Mouse (Mus musculus) left cerebral cortex, postnatal 36 days (tissue): ENCODE results near the gene Cdk17. TPM values are rescaled to one million over a fixed set of nuclear protein-coding genes. Genes with fewer than 3 reads are reported as not detected.
A peak's percentile ranks its signal among the peaks of the same experiment; 100 is the strongest.

Experiments used
- DNase-seq, 2 experiments: peaks; one replicate each; pipeline ENCODE4 v3.0.0; 2021 to 2022; ENCODE audit warnings: low spot score in 2 of 2, mixed read lengths in 1 of 2
- intact Hi-C: fragments of 180-260 bp; cut with DNase I; formaldehyde crosslinking; loops from one replicate; pipeline ENCODE4 v1.15.1; 2025
- total RNA-seq, 2 experiments: library from RNA; stranded (reverse); gene quantifications; 2 replicates each; pipeline ENCODE4 v1.2.3; 2021

Cdk17 gene
- total RNA-seq, 2 experiments from 2014 or later, result 234 to 248 TPM

DNA sequence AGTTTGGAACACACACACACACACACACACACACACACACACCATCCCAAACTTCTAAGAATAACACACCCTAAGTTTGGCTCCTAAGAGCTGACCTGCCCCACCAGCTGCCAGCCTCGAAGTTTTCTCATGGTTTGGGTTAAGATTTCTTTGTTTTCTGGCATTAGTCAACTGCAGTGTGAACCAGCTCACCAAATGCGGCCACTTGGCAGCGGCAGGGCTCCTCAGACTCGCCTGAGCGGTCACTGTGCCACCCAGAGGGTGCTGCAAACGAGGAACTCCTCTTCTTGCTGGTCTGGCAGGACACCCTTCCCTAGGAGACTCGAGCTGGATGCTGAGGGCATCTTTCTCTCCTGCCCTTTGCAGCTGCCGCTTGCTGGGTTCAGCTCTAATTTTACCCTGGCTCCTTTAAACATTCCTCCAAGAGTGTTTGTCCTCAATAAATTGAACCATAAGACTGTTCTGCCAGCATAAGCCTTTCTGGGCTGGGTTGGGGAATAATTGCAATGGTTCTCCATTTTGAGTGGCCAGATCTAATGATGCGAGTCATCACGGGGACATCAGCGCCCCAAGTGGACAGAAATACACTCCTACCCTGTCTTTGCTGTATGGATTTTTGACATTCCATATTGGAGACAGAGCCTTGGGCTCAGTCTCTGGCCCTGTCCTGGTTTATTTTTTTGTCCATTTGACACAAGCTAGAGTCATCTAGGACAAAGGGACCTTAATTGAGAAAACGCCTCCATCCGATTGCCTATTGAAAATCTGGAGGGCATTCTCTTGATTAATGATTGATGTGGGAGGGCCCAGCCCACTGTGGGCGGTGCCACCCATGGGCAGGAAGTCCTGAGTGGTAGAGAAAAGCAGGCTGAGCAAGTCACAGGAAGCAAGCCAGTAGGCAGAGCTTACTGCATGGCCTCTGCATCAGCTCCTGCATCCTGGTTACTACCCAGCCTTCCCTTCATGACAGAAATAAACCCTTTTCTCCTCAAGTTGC, 112.6 kb downstream of the Cdk17 start:
- intact Hi-C loops, result loop anchor here (10.0 kb wide), 1 partner anchor 198 kb away; no protein-coding TSS in a partner anchor
- no peak for DNase-seq

- intact Hi-C loops, result loop anchor here (2.0 to 10.0 kb wide), 2 partner anchors 13 to 199 kb away; no protein-coding TSS in a partner anchor
- no peak for DNase-seq
These were observed 113.6 kb downstream of the Cdk17 start for GRCm38 (mm10) chr10:93274277-93274696.

DNA sequence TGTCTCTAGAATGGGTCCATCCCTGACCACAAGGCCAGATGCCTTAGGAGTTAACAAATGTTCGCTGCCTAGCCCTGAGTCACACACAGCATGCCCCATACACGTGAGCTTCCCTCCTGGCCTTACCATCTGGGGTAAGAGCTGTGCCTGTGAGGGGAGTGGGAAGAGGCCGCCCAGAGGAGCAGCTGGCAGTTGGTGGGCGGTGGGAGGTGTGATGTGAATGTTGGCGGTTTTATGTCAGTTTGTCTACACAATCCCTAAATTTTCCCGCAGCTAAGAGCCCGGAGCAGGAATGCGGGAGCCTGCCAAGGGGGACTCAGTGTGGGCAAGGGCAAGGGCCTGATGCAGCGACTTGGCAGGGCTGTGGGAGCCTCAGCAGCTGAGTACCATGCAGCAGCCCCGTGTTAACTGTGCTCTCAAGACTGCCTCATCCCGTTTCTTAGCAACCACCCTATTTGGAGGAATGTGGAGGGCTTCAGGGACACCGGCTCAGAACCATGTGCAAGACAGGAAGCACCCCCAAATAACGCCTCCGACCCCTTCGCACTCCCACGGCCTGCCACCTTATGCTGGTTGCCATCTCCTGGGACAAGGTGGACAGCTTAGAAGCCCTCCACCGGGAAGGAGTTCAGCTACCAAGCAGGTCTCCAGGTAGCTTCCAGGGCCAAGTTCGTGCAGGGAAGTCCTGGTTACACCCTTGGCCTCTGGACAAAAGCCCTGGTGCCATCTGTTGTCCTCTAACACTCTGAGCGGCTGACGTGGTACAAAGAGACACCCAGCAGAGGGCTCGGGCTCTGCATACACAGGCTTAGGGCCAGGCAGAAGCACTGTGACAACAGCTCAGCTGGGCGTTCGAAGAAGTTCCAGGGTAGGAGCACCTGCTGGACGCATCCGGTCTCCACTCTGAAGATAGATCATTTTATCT, 114.8 kb downstream of the Cdk17 start:
- intact Hi-C loops, result loop anchor here (2.0 to 10.0 kb wide), 3 partner anchors 15 to 201 kb away; partner anchors contain the start of gene Cdk17
- peak; percentile 93 to 94 for DNase-seq

DNA sequence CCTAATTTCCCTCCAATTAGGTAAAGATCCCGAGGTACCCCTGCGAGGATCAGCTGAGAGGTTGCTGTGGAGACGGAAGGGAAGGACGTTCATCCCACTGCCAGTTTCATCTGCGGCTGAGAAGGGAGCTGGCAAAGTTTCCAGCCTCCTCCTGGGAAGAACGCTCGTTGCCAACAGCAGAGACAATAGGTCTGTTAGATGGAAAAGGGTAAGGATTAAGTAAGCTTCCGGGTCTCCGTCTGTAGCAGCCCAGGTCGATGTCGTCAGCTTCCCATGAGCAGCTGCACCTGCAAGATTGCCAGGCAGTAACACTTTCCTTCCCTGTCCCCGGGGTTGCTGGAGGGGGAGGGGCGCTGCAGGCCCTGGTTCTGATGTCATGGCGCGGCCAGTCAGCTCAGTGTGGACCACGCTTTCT, 115.7 kb downstream of the Cdk17 start:
- intact Hi-C loops, result loop anchor here (2.0 to 10.0 kb wide), 2 partner anchors 116 to 202 kb away; partner anchors contain the start of gene Cdk17
- DNase-seq, result peak; percentile 72 to 78

DNA sequence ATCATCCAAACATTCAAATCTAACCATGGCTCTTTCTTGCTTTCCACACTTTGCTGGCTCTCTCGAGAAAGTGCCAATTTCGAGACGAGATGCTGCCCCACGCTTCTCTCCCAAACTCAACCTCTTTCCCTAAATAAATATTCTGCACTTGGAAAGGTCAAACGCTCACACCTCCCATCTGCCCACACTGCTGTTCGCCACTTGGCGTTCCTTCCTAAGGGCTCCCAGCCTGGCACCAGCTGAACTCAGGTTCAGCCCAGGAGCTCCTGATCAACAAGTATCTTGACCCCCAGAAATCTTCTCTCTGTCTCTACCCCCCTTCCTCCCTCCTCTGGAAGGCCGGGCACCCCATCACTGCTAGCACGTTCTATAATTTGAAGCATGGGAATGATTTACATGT, 116.2 kb downstream of the Cdk17 start:
- intact Hi-C loops, result loop anchor here (2.0 to 10.0 kb wide), 2 partner anchors 116 to 202 kb away; partner anchors contain the start of gene Cdk17
- no peak for DNase-seq

DNA sequence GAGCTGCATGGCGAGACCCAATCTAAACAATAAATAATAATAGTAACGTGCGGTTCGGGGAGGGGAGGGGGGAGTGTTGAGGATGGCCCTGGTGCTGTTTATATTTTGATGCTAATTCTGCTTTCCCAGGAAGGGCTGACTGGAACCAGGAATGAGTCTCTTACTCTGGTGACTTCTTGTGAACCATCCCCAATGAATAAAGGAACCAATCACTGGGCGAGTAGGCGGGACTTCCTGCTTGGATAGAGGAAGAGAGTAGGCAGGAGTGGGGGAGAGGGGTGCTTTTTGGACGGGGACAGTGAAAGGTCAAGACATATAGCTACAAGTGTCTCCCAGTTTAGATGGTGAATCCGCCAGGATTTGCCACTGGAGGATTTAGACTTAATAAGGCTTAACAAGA, 117.7 kb downstream of the Cdk17 start:
- no peak for DNase-seq
- intact Hi-C loops, result loop anchor here (10.0 kb wide), 1 partner anchor 204 kb away; no protein-coding TSS in a partner anchor

DNA sequence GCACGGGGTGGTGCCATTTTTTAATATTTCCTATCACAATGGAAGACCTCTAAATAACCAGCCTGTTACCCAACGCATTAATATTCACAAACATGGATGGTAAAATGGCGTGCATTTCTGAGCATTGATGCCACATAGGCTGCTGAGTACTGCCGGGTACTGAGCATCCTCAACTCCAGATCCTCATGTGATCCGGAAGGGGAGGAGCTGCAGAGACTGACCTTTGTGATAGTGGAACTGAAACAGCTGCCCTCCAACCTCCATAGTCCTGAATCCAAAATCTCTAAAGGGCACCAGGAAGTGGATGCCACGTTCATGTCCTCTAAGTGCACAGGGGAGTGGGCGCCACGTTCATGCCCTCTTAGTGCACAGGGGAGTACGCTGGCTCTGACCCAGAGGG, 118.4 kb downstream of the Cdk17 start:
- DNase-seq, result no peak
- intact Hi-C loops, result loop anchor here (10.0 kb wide), 1 partner anchor 204 kb away; no protein-coding TSS in a partner anchor

DNA sequence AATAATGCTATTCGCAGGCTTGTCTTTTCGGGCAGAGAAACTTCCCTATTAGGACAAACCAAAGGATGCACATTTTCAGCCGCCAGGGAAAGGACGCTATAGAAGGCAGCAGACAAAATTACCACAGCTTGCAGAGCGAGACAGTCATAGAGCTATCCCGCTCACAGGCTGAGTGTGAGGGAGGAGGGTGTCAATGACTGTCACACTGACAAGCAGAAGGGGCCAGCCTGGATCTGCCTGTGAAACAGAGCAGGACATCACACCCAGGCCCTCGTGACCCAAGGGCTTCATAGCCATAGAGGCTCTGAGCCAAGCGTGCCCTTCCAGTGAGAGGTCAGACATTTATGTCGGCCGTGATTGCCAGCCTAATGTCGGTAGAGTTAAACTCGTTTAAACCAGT, 119.9 kb downstream of the Cdk17 start:
- peak; percentile 69 to 73 for DNase-seq
- intact Hi-C loops, result no loop called here

DNA sequence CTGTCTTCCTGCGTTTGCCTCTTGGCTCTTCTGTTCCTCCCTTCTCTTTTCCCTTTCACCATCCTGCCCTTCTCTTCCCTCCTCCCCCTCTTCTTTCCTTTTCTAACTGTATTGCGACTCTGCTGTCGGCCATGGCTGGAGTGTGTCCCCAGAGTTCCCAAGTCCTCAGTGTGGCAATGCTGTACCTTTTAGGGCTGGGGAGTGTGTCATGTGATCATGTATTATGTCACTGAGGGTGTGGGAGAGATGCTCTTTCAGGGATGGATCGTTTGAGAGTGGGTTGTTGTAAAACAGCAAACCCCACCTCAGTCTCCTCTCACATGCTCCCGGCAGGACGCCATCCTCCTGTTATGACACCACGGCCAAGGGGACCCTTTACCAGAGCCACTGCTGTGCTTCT, 120.4 kb downstream of the Cdk17 start:
- peak; percentile 45 to 57 for DNase-seq
- intact Hi-C loops, result no loop called here

GRCm38 (mm10) chr10:93282526-93282964, 121.9 kb downstream of the Cdk17 start:
- DNase-seq, result no peak
- intact Hi-C loops, result no loop called here

GRCm38 (mm10) chr10:93283258-93283657, 122.6 kb downstream of the Cdk17 start:
- intact Hi-C loops, result no loop called here
- DNase-seq, result no peak

DNA sequence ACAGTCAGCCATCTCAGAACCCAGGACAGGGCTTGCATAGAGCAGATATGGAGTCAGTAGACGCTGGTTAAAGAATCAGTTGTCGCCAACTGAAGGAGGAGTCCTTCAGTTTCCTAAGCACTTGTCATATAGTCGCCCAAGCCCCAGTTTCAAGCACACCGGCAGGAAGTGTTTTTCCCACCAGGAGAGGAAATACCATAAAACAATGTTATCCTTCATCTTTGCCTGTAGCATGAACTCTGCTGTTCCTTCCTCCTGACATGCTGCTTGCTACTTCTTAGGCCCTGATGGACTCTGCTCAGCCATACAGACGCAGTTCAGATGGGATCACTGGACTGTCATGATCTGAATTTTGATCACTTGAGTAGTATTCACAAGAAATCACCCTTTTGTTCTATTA, 124.8 kb downstream of the Cdk17 start:
- intact Hi-C loops, result no loop called here
- DNase-seq, result no peak

DNA sequence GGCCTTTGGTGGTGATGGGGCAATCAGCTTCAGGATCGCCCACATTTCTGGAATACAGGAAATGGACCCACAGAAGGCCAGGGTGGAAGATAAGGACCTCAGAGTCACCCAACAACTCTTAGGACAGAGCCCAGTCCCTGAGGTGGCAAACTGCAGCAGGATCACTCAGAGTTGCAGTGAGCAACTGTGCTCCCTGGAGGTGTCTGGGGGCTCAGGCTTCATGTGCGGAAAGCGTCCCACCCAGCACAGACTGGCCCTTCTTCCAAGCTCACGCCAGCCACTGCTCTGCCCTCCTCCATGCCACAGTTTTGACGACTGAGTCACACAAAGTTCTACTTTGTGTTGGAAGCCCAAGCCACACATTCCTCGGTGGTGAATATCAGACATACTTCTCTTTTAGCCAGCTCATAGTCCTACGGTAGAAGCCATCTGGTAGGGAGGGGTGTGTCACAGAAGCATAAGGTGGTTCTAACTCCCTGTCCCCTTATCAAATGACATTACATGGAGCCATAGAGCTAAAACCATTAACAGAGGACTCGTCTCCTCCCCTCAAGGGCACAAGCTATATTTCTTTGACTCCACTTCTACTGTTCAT, 127.0 kb downstream of the Cdk17 start:
- DNase-seq, result no peak
- intact Hi-C loops, result no loop called here

GRCm38 (mm10) chr10:93288336-93288735, 127.7 kb downstream of the Cdk17 start:
- intact Hi-C loops, result no loop called here
- no peak for DNase-seq

- intact Hi-C loops, result no loop called here
These were observed 128.7 kb downstream of the Cdk17 start for GRCm38 (mm10) chr10:93289404-93289803.

DNA sequence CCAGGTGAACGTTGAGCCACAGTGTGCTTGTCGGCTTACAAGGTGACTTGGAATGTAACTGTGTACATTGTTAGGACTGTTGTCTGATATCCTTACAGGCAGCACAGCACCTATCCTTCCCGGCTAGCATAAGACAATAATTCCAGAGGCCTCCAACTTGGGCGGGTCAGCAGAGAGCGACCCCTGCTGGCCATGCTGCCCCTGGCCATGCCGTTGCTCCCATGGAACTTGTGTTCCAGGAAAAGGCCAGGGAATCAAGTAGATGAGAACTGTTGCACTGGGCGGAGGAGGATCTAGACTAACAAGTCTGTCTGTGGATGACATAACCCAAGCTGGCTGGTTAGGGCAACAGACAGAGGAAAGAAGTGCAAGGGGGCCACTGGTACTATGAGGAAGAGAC, 130.7 kb downstream of the Cdk17 start:
- DNase-seq, result peak in 1 of 2 experiments; percentile 27
- intact Hi-C loops, result loop anchor here (5.0 to 10.0 kb wide), 3 partner anchors 129 to 283 kb away; partner anchors contain the start of gene Cdk17

More at GRCm38 (mm10) chr10:93289404-93289803, 128.7 kb downstream of the Cdk17 start:
- no peak for DNase-seq

GRCm38 (mm10) chr10:93291843-93292242, 131.2 kb downstream of the Cdk17 start:
- DNase-seq, result peak; percentile 79 to 81
- intact Hi-C loops, result loop anchor here (2.0 to 10.0 kb wide), 4 partner anchors 130 to 283 kb away; partner anchors contain the start of gene Cdk17

DNA sequence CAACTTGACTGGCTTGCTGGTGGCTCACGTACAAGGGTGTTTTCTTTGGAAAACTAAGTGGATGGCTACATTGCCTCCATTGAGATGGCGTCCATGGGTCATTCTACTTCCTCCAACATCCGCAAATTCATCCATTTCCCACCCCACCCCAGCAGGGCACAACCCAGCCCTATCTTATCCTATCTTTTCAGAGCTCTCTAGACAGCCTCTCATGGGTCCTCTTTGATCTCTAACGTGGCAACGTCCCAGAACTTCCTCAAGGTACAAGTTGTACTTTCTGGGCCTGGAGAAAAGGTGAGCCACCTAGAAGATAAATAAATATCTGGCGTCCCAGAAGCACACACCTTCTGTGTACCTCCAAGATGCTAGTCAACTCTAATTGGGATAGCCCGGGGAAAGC, 132.9 kb downstream of the Cdk17 start:
- no peak for DNase-seq
- intact Hi-C loops, result loop anchor here (2.0 to 10.0 kb wide), 4 partner anchors 131 to 281 kb away; partner anchors contain the start of gene Cdk17
